Mouse (Mus musculus) limb, embryonic 14.5 days (tissue): ENCODE results near the gene Igfbp5. TPM values are rescaled to one million over a fixed set of nuclear protein-coding genes. Genes with fewer than 3 reads are reported as not detected.

Experiments used
- ATAC-seq: fragments of 200-750 bp; cut with Nextera tagmentation; 2 replicates; pipeline ENCODE4 v1.8.0; 2017; ENCODE audit warnings: low read depth, moderate number of reproducible peaks, moderate TSS enrichment; ENCODE audit not compliant: low FRiP score
- DNase-seq: peaks from one replicate; pipeline ENCODE4 v3.0.0-alpha.2; 2015; ENCODE audit warnings: low spot score
- H3K27ac ChIP-seq: fragments of 300-500 bp; sonication (generic); replicated peaks from 2 replicates; pipeline ENCODE4 v1.5.1; 2014; ENCODE audit warnings: low read depth, mild to moderate bottlenecking, low read length, moderate library complexity, mixed read lengths
- H3K27me3 ChIP-seq: fragments of 300-500 bp; sonication (generic); 2 replicates; pipeline ENCODE4 v1.6.1; 2014; ENCODE audit warnings: low read length, mixed read lengths; ENCODE audit not compliant: control insufficient read depth, insufficient read depth
- H3K36me3 ChIP-seq: fragments of 300-500 bp; sonication (generic); 2 replicates; pipeline ENCODE4 v1.6.1; 2014; ENCODE audit warnings: mild to moderate bottlenecking, low read length, moderate library complexity, mixed read lengths; ENCODE audit not compliant: control insufficient read depth, insufficient read depth
- H3K4me1 ChIP-seq: fragments of 300-500 bp; sonication (generic); 2 replicates; pipeline ENCODE4 v1.6.1; 2014; ENCODE audit warnings: antibody characterized with exemption, low read length, mixed read lengths; ENCODE audit not compliant: control insufficient read depth, insufficient read depth
- H3K4me2 ChIP-seq: fragments of 300-500 bp; sonication (generic); replicated peaks from 2 replicates; pipeline ENCODE4 v1.6.1; 2014; ENCODE audit warnings: low read depth, mild to moderate bottlenecking, low read length, moderate library complexity; ENCODE audit not compliant: severe bottlenecking
- H3K4me3 ChIP-seq: fragments of 300-500 bp; sonication (generic); replicated peaks from 2 replicates; pipeline ENCODE4 v1.5.1; 2014; ENCODE audit warnings: low read length
- H3K9ac ChIP-seq: fragments of 300-500 bp; sonication (generic); 2 replicates; pipeline ENCODE4 v1.6.1; 2014; ENCODE audit warnings: mild to moderate bottlenecking, low read depth, low read length, moderate library complexity; ENCODE audit not compliant: severe bottlenecking
- H3K9me3 ChIP-seq: fragments of 300-500 bp; sonication (generic); 2 replicates; pipeline ENCODE4 v1.6.1; 2016; ENCODE audit warnings: low read length; ENCODE audit not compliant: control insufficient read depth
- POLR2A ChIP-seq: fragments of 200-500 bp; IDR thresholded peaks from 2 replicates; pipeline ENCODE4 v1.8.0; 2012; ENCODE audit warnings: inconsistent platforms, mild to moderate bottlenecking, moderate library complexity, borderline replicate concordance; ENCODE audit not compliant: insufficient read depth, insufficient read length; ENCODE audit errors: extremely low read depth
- WGBS: fragments of 180-500 bp; shearing (Covaris S2); extraction: QIAGEN DNeasy Blood & Tissue Kit; methylation state at CpG from one replicate; pipeline ENCODE4 v1.1.7; 2014; 5-methylcytosine and 5-hydroxymethylcytosine counted together
- polyA plus RNA-seq, 2 experiments: library from polyadenylated mRNA; depleted of rRNA in 1 of 2; stranded (reverse) in 1 of 2; unstranded in 1 of 2; fragments of >200 nt; fragmentation: Nextera tagmentation in 1 of 2; extraction: Ambion mirVana in 1 of 2; gene quantifications; 2 replicates each; pipeline versions ENCODE4 v1.2.1 to v1.2.3; 2012 to 2014

Igfbp5 gene
- polyA plus RNA-seq, 2 experiments: 114 to 333 TPM

GRCm38 (mm10) chr1:72822893-72823292 lies 51.8 kb downstream of the Igfbp5 start:
- peaks cover 22% of the 10 kb centered on the region for H3K4me1 ChIP-seq
- H3K27me3 ChIP-seq: no peaks in the 10 kb centered on the region
- 84% methylated on average over 10 of the region's 10 CpGs for WGBS
- H3K36me3 ChIP-seq: no peaks in the 10 kb centered on the region
- H3K27ac ChIP-seq: no peak overlapping the region
- H3K9me3 ChIP-seq: no peaks in the 10 kb centered on the region
- H3K4me2 ChIP-seq: no peak overlapping the region
- ATAC-seq: no peak
- TF ChIP-seq POLR2A: no peak
- H3K9ac ChIP-seq: no peak overlapping the region
- H3K4me3 ChIP-seq: no peak overlapping the region
- DNase-seq: no peak

GRCm38 (mm10) chr1:72819995-72820394 lies 54.7 kb downstream of the Igfbp5 start:
- no peak overlapping the region for H3K9ac ChIP-seq
- H3K4me2 ChIP-seq: no peak overlapping the region
- TF ChIP-seq POLR2A: no peak
- H3K36me3 ChIP-seq: no peaks in the 10 kb centered on the region
- peaks cover 8% of the 10 kb centered on the region; the same call in 1 of the 2 replicates for H3K4me1 ChIP-seq
- H3K27me3 ChIP-seq: no peaks in the 10 kb centered on the region
- 85% methylated on average over 6 of the region's 6 CpGs for WGBS
- H3K27ac ChIP-seq: no peak overlapping the region
- no peak overlapping the region for H3K4me3 ChIP-seq
- ATAC-seq (no peak), DNase-seq (no peak)
- H3K9me3 ChIP-seq: no peaks in the 10 kb centered on the region

- Histone ChIP-seq H3K4me2 (no peak overlapping the region), H3K36me3 (no peaks in the 10 kb centered on the region), H3K4me1 (peaks cover 13% of the 10 kb centered on the region; the same call in 1 of the 2 replicates), H3K4me3 (no peak overlapping the region), H3K9me3 (no peaks in the 10 kb centered on the region), H3K27ac (no peak overlapping the region), H3K9ac (no peak overlapping the region), H3K27me3 (no peaks in the 10 kb centered on the region)
- ATAC-seq: no peak
- no peak for DNase-seq
- 66% methylated on average over 3 of the region's 3 CpGs for WGBS
- no peak for TF ChIP-seq POLR2A
Measured at GRCm38 (mm10) chr1:72815616-72816015, 59.1 kb downstream of the Igfbp5 start.

DNA sequence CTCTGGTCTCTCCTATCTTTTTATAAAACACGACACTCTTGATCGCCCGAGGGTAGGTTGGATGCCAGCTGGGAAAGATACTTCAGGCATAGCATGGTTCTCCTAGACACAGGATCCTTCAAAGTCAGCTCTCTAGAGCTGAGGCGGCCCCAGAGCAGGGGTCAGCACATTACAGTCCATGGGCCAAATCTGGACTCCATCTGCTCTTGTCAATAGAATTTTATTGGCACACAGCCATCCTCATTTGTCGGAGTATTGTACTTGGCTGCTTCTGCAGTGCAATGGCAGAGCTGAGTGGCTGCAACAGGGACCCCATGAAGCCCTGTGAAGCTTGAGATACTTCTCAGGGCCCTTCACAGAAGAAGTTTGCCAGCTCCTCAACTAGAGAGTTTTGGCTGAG lies 59.5 kb downstream of the Igfbp5 start:
- H3K4me2 ChIP-seq: no peak overlapping the region
- no peak overlapping the region for H3K9ac ChIP-seq
- peak; percentile 56 for ATAC-seq
- TF ChIP-seq POLR2A: no peak
- peaks cover 13% of the 10 kb centered on the region; the same call in 1 of the 2 replicates for H3K4me1 ChIP-seq
- no peak overlapping the region for H3K27ac ChIP-seq
- H3K36me3 ChIP-seq: no peaks in the 10 kb centered on the region
- DNase-seq: peak; percentile 72
- no peaks in the 10 kb centered on the region for H3K27me3 ChIP-seq
- H3K4me3 ChIP-seq: no peak overlapping the region
- H3K9me3 ChIP-seq: no peaks in the 10 kb centered on the region
- WGBS: 58% methylated on average over 5 of the region's 5 CpGs

- no peak for DNase-seq
- no peaks in the 10 kb centered on the region for H3K27me3 ChIP-seq
- no peak overlapping the region for H3K4me2 ChIP-seq
- H3K4me1 ChIP-seq: peaks cover 13% of the 10 kb centered on the region; the same call in 1 of the 2 replicates
- no peak overlapping the region for H3K9ac ChIP-seq
- H3K27ac ChIP-seq: no peak overlapping the region
- H3K36me3 ChIP-seq: no peaks in the 10 kb centered on the region
- no peak for ATAC-seq
- 20% methylated on average over 6 of the region's 6 CpGs for WGBS
- TF ChIP-seq POLR2A: no peak
- no peaks in the 10 kb centered on the region for H3K9me3 ChIP-seq
- no peak overlapping the region for H3K4me3 ChIP-seq
Measured at GRCm38 (mm10) chr1:72813639-72814403, 60.9 kb downstream of the Igfbp5 start.
